Mouse (Mus musculus): ENCODE measurements around the gene Cd34.

DNA sequence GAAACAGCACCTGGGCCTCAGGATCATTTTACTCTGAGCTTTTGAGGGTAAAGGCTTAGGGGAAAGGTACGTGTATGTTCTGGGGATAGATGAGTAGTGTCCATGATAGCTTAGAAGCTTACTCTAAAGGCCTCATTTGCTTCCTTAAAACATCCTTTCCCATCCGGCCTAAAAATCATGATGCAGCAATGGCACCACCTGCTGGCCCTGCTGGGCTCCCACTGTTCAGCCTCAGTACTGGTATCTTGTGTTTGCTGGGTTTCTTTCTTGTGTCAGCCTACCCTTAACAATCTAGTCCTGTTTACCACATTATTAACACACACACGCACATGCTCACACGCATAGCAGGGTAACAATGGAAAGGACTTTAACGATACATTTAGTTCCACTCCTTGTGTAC is 23.6 kb downstream of the Cd34 start:
- TF ChIP-seq MXI1 (IDR thresholded peaks at IDR 0.05; ENCODE audit: low read depth, low read length) (no peak), MAX (IDR thresholded peaks at IDR 0.05; ENCODE audit: low read length) (no peak), ZC3H11A (IDR thresholded peaks at IDR 0.05; ENCODE audit: low read depth, low read length) (peak; percentile 100), CTCF (IDR thresholded peaks at IDR 0.05 in 2 of 3, conservative IDR thresholded peaks at IDR 0.05 in 1 of 3; ENCODE audit: control insufficient read depth in 1 of 3, insufficient read depth in 1 of 3, low read depth in 2 of 3, low read length in 3 of 3, poor library complexity in 1 of 3, severe bottlenecking in 1 of 3) (peak; percentile 98 to 99 (median 98)), USF2 (IDR thresholded peaks at IDR 0.05; ENCODE audit: borderline replicate concordance in 1 of 2, insufficient read depth in 1 of 2, low read depth in 1 of 2, low read length in 2 of 2) (no peak), POLR2A (IDR thresholded peaks at IDR 0.05; ENCODE audit: control insufficient read depth in 1 of 2, insufficient read depth in 1 of 2, low read depth in 1 of 2, low read length in 2 of 2, poor library complexity in 1 of 2) (no peak), GATA1 (IDR thresholded peaks at IDR 0.05; ENCODE audit: low read depth, low read length) (no peak)

All from MEL (cell line).